Mouse (Mus musculus): ENCODE results near the gene Fgfr2. TPM values are rescaled to one million over a fixed set of nuclear protein-coding genes. Genes with fewer than 3 reads are reported as not detected.
A peak's percentile ranks its signal among the peaks of the same experiment; 100 is the strongest.

Fgfr2 gene
- total and polyA plus RNA-seq, 2 experiments from 2014 or later: 17.1 to 47.6 TPM

DNA sequence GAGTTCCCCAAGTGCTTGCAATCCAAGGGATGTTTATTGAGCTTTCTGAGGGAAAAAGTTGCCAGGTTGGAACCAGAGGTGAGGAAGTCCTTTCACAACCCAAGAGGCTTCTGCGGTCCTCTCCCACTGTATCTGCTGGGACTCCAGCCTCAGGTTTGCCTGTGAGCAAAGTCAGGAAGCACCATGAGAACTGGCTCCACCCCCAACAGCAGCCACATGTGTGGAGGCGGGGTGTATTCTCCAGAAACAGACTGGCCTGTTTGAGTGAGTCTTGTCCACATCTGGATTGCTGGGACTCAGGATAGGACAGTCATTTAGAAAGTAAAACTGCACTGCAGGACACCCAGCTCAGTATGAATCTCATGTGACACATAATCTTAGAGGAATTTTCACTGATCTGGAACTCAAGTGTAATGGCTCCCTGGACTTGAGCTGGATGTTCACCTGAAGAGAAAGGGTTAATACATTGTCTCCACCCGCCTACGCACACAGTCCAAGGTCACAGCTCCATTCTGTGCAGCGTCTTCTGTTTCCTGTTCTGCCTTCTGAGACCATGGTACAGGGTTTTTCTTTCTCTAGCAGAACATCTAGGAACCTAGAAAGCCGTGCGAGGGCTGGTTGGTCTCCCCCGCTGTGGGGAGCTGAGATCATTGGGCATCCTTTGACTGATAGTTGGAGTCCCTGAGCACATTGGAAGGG, 2396.3 kb downstream of the Fgfr2 start:
- 73% methylated on average over 8 of the region's 8 CpGs for whole genome bisulfite sequencing
- no peak for DNase-seq
- Histone ChIP-seq H3K36me3 (ENCODE audit: insufficient read depth) (peaks cover 30% of the 10 kb centered on the region), H3K27me3 (ENCODE audit: insufficient read depth, low read length) (no peaks in the 10 kb centered on the region), H3K9ac (no peak overlapping the region), H3K4me3 (ENCODE audit: low read depth, low read length) (no peak overlapping the region), H3K27ac (ENCODE audit: low read depth, low read length) (no peak overlapping the region), H3K9me3 (ENCODE audit: low read length) (no peaks in the 10 kb centered on the region), H3K4me2 (ENCODE audit: low read depth) (no peak overlapping the region), H3K4me1 (ENCODE audit: insufficient read depth) (no peaks in the 10 kb centered on the region)
- TF ChIP-seq CTCF (IDR thresholded peaks at IDR 0.05; ENCODE audit: low read depth): no peak
- no peak for ATAC-seq

DNA sequence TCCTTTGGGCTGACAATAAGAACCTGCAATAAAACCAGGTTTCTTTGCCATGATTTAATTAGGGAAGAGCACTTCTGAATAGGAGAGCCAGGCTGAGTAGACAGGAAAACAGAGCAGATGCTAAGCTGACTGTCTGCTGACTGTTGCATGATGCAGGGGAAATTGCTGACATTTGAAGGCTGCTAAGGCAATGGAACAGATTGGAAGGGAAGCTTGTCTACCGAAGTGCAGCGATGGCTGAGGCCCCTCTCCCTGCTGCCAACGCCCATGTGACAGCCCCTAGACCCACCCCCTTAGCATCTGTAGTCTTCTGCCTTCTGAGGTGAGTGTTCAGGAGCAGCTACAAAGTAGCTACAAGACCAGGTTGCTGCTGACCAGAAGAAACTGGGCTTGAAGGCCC, 2397.0 kb downstream of the Fgfr2 start:
- H3K4me2 ChIP-seq (ENCODE audit: low read depth): no peak overlapping the region

GRCm38 (mm10) chr7:130720646-130721335, 2402.4 kb downstream of the Fgfr2 start:
- no peaks in the 10 kb centered on the region for H3K27me3 ChIP-seq (ENCODE audit: insufficient read depth, low read length)
- H3K27ac ChIP-seq (ENCODE audit: low read depth, low read length): no peak overlapping the region
- H3K4me2 ChIP-seq (ENCODE audit: low read depth): no peak overlapping the region
- H3K9ac ChIP-seq: no peak overlapping the region
- DNase-seq: no peak
- no peak for TF ChIP-seq CTCF (IDR thresholded peaks at IDR 0.05; ENCODE audit: low read depth)
- WGBS: 53% methylated on average over 9 of the region's 9 CpGs
- H3K4me3 ChIP-seq (ENCODE audit: low read depth, low read length): no peak overlapping the region
- H3K4me1 ChIP-seq (ENCODE audit: insufficient read depth): no peaks in the 10 kb centered on the region
- no peaks in the 10 kb centered on the region for H3K9me3 ChIP-seq (ENCODE audit: low read length)
- peaks cover 19% of the 10 kb centered on the region for H3K36me3 ChIP-seq (ENCODE audit: insufficient read depth)
- no peak for ATAC-seq

More for the DNA sequence above, 2397.0 kb downstream of the Fgfr2 start:
- DNase-seq (peak; percentile 49), ATAC-seq (peak; percentile 84)
- Histone ChIP-seq H3K4me1 (ENCODE audit: insufficient read depth) (no peaks in the 10 kb centered on the region), H3K4me3 (ENCODE audit: low read depth, low read length) (no peak overlapping the region), H3K27me3 (ENCODE audit: insufficient read depth, low read length) (no peaks in the 10 kb centered on the region), H3K27ac (ENCODE audit: low read depth, low read length) (no peak overlapping the region), H3K9ac (no peak overlapping the region), H3K9me3 (ENCODE audit: low read length) (no peaks in the 10 kb centered on the region), H3K36me3 (ENCODE audit: insufficient read depth) (peaks cover 29% of the 10 kb centered on the region)
- 55% methylated on average over 3 of the region's 3 CpGs for WGBS
- no peak for TF ChIP-seq CTCF (IDR thresholded peaks at IDR 0.05; ENCODE audit: low read depth)

- DNase-seq: no peak
- Histone ChIP-seq H3K4me3 (ENCODE audit: low read depth, low read length) (no peak overlapping the region), H3K9me3 (ENCODE audit: low read length) (no peaks in the 10 kb centered on the region), H3K4me1 (ENCODE audit: insufficient read depth) (no peaks in the 10 kb centered on the region), H3K36me3 (ENCODE audit: insufficient read depth) (peaks cover 19% of the 10 kb centered on the region), H3K9ac (no peak overlapping the region), H3K4me2 (ENCODE audit: low read depth) (no peak overlapping the region), H3K27ac (ENCODE audit: low read depth, low read length) (0 out of 2 replicates have a peak overlapping the region, but pooled peaks have one; percentile 10), H3K27me3 (ENCODE audit: insufficient read depth, low read length) (no peaks in the 10 kb centered on the region)
- WGBS: 13% methylated on average over 16 of the region's 16 CpGs
- ATAC-seq: no peak
- TF ChIP-seq CTCF (IDR thresholded peaks at IDR 0.05; ENCODE audit: low read depth): no peak
Observed at GRCm38 (mm10) chr7:130719931-130720598, 2403.1 kb downstream of the Fgfr2 start.

- Histone ChIP-seq H3K4me3 (ENCODE audit: low read depth, low read length) (no peak overlapping the region), H3K9me3 (ENCODE audit: low read length) (no peaks in the 10 kb centered on the region), H3K36me3 (ENCODE audit: insufficient read depth) (peaks cover 16% of the 10 kb centered on the region), H3K9ac (no peak overlapping the region), H3K27me3 (ENCODE audit: insufficient read depth, low read length) (no peaks in the 10 kb centered on the region), H3K4me1 (ENCODE audit: insufficient read depth) (no peaks in the 10 kb centered on the region), H3K4me2 (ENCODE audit: low read depth) (no peak overlapping the region), H3K27ac (ENCODE audit: low read depth, low read length) (no peak overlapping the region)
- no peak for TF ChIP-seq CTCF (IDR thresholded peaks at IDR 0.05; ENCODE audit: low read depth)
- no peak for ATAC-seq
- no peak for DNase-seq
- 97% methylated on average over 6 of the region's 6 CpGs for WGBS
Observed at GRCm38 (mm10) chr7:130716989-130717388, 2406.2 kb downstream of the Fgfr2 start.

DNA sequence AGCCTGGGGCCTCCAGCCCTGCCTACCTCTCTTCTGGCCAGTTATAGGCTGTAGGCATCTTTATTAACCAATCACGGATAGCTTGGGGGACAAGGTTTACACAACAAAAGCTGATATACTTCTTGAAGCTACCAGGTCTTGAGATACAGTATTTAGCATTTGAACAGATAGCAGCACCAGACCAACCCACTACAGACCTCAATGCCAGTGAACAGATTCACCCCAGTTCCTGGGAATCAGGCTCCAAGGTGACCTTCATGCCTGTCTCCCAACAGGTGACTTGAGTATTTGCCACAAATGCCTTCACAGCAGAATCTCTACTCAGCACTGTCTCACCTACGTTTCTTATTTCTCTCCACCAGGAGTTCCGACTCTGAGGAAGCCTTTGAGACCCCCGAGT, 2406.8 kb downstream of the Fgfr2 start:
- ATAC-seq: no peak

DNA sequence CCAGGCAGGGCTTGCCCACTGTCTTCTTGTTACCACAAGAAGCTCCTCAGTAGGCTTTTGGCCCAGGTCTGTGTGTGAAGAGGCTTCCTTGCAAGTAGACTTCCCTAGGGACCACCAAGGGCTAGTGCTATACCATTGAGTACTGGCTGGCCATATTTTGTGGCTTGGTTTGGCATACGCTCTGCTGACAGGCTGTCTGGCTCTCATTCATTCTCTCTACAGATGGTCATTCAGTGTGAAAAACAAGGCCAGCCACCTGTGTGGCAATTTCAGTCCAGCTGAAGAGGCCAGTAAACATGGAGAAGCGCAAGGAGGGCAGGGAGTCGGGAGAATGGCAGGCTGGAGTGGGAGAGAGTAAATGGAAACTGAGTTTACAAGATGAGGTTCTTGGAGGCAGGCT, 2407.7 kb downstream of the Fgfr2 start:
- TF ChIP-seq CTCF (IDR thresholded peaks at IDR 0.05; ENCODE audit: low read depth): no peak
- H3K4me3 ChIP-seq (ENCODE audit: low read depth, low read length): no peak overlapping the region
- 70% methylated on average over 3 of the region's 3 CpGs for WGBS
- ATAC-seq (no peak), DNase-seq (no peak)
- no peak overlapping the region for H3K9ac ChIP-seq
- no peaks in the 10 kb centered on the region for H3K27me3 ChIP-seq (ENCODE audit: insufficient read depth, low read length)
- no peak overlapping the region for H3K27ac ChIP-seq (ENCODE audit: low read depth, low read length)
- H3K4me2 ChIP-seq (ENCODE audit: low read depth): no peak overlapping the region
- no peaks in the 10 kb centered on the region for H3K4me1 ChIP-seq (ENCODE audit: insufficient read depth)
- H3K9me3 ChIP-seq (ENCODE audit: low read length): no peaks in the 10 kb centered on the region
- peaks cover 16% of the 10 kb centered on the region for H3K36me3 ChIP-seq (ENCODE audit: insufficient read depth)

More for the DNA sequence above, 2406.8 kb downstream of the Fgfr2 start:
- Histone ChIP-seq H3K4me2 (ENCODE audit: low read depth) (no peak overlapping the region), H3K36me3 (ENCODE audit: insufficient read depth) (peaks cover 16% of the 10 kb centered on the region), H3K27ac (ENCODE audit: low read depth, low read length) (no peak overlapping the region), H3K4me3 (ENCODE audit: low read depth, low read length) (no peak overlapping the region), H3K27me3 (ENCODE audit: insufficient read depth, low read length) (no peaks in the 10 kb centered on the region), H3K9ac (no peak overlapping the region), H3K4me1 (ENCODE audit: insufficient read depth) (no peaks in the 10 kb centered on the region), H3K9me3 (ENCODE audit: low read length) (no peaks in the 10 kb centered on the region)
- no peak for TF ChIP-seq CTCF (IDR thresholded peaks at IDR 0.05; ENCODE audit: low read depth)
- WGBS: 94% methylated on average over 4 of the region's 4 CpGs
- no peak for DNase-seq

Data from forebrain, postnatal 0 days (tissue).